Mouse (Mus musculus) natural killer cell, adult 2 months (primary cell): ENCODE data around the gene Usp32.

Experiments used
- DNase-seq, 2 experiments: peaks; one replicate each; pipeline ENCODE4 v3.0.0; 2022; ENCODE audit warnings: low spot score in 2 of 2

Usp32 gene

GRCm38 (mm10) chr11:84979351-84979750, 160.6 kb downstream of the Usp32 start:
- DNase-seq: no peak

GRCm38 (mm10) chr11:84978113-84978512, 161.8 kb downstream of the Usp32 start:
- DNase-seq: no peak

- no peak for DNase-seq
Measured at GRCm38 (mm10) chr11:84977385-84977952, 162.5 kb downstream of the Usp32 start.

GRCm38 (mm10) chr11:84976706-84977105, 163.3 kb downstream of the Usp32 start:
- DNase-seq: no peak

- no peak for DNase-seq
Measured at GRCm38 (mm10) chr11:84974582-84974981, 165.4 kb downstream of the Usp32 start.

GRCm38 (mm10) chr11:84973661-84974060, 166.3 kb downstream of the Usp32 start:
- DNase-seq: no peak

- no peak for DNase-seq
Measured at GRCm38 (mm10) chr11:84972067-84972466, 167.9 kb downstream of the Usp32 start.

GRCm38 (mm10) chr11:84968775-84969174, 171.2 kb downstream of the Usp32 start:
- no peak for DNase-seq

- DNase-seq: no peak
Measured at GRCm38 (mm10) chr11:84968309-84968708, 171.7 kb downstream of the Usp32 start.

- no peak for DNase-seq
Measured at GRCm38 (mm10) chr11:84967113-84967512, 172.8 kb downstream of the Usp32 start.

GRCm38 (mm10) chr11:84966696-84967095, 173.3 kb downstream of the Usp32 start:
- no peak for DNase-seq

- no peak for DNase-seq
Measured at GRCm38 (mm10) chr11:84963556-84963955, 176.4 kb downstream of the Usp32 start.

GRCm38 (mm10) chr11:84962536-84962935, 177.4 kb downstream of the Usp32 start:
- no peak for DNase-seq

- DNase-seq: no peak
Measured at GRCm38 (mm10) chr11:84961571-84961970, 178.4 kb downstream of the Usp32 start.

GRCm38 (mm10) chr11:84960780-84961179, 179.2 kb downstream of the Usp32 start:
- no peak for DNase-seq

- DNase-seq: no peak
Measured at GRCm38 (mm10) chr11:84960291-84960690, 179.7 kb downstream of the Usp32 start.

- DNase-seq: no peak
Measured at GRCm38 (mm10) chr11:84959701-84960181, 180.2 kb downstream of the Usp32 start.

GRCm38 (mm10) chr11:84959181-84959580, 180.8 kb downstream of the Usp32 start:
- no peak for DNase-seq

- DNase-seq: no peak
Measured at GRCm38 (mm10) chr11:84958271-84958630, 181.7 kb downstream of the Usp32 start.

- no peak for DNase-seq
Measured at GRCm38 (mm10) chr11:84957591-84958270, 182.2 kb downstream of the Usp32 start, which contains the start of gene Car4. Gene Car4, plus strand, starts transcription at chr11:84957786.

GRCm38 (mm10) chr11:84957171-84957570, 182.8 kb downstream of the Usp32 start:
- DNase-seq: no peak

GRCm38 (mm10) chr11:84956400-84956799, 183.6 kb downstream of the Usp32 start:
- no peak for DNase-seq

- DNase-seq: no peak
Measured at GRCm38 (mm10) chr11:84952611-84953010, 187.3 kb downstream of the Usp32 start.
